Mouse (Mus musculus) brain, adult 2 months (tissue): ENCODE results near the gene Cpm.
"Not testable (repeated sequence)": the region's sequence is repeated elsewhere in the genome, so short reads cannot be mapped to it uniquely, and the experiment has no call there.

Experiments
- DNase-seq: peaks from one replicate; pipeline ENCODE4 v3.0.0; 2011; ENCODE audit warnings: low read depth, low spot score

Cpm gene

DNA sequence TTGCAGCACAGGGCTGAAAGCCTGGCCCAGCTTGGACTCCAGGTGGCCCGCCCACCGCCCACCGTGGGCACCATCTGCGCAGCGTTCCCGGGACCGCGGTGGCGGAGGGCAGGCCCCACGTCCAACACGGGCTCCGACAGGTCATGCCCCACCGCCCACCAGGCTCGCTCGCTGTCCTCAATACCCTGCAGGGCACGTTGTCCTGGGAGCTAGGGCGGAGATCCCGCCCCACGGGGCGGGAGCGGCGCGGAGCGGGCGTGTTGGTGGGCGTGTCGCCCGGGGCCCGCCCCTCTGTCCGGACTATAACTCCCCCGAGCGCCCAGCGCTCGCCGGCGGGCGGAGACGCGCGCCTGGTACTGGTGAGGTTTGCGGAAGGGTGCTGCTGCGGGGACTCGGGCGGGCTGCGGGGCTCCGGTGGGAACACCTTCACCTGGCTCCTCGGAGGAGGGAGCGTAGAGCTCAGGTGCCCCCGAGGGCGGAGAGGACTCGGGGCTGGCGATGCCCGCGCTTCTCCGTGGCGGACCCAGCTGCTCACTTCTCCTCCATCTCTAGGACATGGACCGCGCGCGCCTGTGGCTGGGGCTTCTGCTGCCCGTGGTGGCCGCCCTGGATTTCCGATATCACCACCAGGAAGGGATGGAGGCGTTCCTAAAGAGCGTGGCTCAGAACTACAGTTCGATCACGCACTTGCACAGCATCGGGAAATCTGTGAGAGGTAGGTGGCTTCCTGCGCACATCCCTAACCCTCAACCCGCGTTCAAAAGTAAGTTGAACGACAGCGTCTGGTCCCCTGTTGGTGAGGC lies at the start of gene Cpm:
Gene Cpm (plus strand): TSS at position 332 of the 803 bp plus-strand sequence.
- peak; percentile 33 for DNase-seq

DNA sequence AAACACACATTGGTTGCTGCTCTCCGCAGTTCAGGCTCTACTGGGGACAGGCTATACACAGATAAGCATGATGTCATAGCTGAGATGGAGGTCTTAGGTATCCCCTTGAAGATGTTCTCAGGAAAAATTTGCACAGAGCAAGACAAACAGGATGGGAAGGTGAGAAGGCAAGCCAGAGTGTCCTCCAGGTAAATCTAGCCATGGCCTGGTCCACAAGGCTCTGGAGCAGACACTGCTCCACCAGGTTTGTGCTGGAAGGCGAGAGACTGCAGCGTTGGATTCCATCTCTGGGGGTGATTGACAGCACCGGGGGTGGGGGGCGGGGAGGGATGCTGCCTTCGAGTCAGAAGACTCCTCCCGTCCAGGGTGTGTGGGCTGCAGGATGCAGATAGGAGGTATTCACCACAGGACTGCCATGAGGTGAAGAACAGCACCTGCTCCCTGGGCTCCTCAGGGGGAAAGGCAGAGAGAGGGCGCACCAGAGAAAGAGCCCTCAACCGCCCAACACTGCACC lies 49.5 kb upstream of the Cpm start:
- DNase-seq = no peak

DNA sequence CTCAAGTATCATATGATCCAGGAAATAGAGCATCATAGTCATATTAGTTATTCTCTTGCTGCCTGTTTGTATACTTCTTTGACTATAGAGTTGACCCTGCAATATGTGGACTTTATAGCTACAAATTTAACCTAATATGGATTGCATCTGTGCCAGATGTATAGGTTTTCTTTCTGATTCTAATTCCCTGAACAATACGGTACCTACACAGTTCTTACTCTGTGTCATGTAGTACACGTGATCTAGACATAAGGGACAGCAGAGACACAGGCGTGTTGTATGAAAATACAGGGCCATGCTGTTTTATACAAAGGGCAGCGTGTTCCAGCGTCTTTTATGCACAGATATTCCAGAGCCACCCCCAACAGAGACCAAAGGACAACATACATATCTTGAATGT lies 48.9 kb upstream of the Cpm start:
- no peak for DNase-seq

DNA sequence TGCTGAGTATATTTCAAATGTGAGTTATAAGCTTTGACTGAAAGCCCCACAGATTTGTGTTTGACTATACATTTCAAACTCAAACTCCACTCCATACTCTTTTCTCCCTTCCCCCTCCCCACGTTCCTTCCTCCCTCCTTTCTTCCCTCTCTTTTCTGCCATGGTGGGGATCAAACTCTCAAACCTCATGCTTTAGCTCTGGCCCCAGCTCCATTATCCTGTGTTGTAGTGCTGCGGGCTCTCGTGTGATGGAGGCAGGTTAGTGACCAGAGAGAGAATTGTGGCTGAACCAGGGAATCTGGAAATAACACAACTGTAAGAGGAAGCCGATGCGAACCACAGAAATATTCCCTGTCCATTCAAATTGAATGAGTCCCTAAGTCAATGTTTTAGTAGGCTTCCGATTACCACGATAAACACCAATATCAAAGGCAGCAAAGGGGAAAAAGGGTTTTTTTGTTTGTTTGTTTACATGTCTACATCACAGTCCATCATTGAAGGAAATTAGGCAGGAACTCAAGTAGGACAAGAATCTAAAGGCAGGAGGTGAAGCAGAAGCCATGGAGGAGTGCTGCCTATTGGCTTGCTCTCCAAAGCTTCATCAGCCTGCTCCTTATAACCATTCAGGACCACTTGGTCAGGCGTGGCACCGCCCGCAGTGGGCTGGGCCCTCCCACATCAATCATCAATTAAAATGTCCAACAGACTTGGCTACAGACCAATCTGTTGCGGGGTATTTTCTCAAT lies 48.1 kb upstream of the Cpm start:
- no peak for DNase-seq

DNA sequence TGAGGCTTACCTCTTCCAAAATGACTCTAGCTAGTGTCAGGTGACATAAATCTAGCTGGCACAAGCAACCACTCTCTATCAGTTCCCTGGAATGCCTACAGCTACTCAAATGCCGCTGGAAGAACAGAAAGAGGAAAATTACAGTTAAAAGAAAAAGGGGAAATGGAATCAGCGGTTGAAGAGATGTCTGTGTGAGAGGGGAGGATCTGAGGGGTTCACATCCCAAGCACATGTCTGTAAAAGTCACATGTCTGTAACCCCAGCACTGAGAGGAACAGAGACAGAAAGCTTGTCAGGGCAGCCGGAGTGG lies 47.6 kb upstream of the Cpm start:
- no peak for DNase-seq

DNA sequence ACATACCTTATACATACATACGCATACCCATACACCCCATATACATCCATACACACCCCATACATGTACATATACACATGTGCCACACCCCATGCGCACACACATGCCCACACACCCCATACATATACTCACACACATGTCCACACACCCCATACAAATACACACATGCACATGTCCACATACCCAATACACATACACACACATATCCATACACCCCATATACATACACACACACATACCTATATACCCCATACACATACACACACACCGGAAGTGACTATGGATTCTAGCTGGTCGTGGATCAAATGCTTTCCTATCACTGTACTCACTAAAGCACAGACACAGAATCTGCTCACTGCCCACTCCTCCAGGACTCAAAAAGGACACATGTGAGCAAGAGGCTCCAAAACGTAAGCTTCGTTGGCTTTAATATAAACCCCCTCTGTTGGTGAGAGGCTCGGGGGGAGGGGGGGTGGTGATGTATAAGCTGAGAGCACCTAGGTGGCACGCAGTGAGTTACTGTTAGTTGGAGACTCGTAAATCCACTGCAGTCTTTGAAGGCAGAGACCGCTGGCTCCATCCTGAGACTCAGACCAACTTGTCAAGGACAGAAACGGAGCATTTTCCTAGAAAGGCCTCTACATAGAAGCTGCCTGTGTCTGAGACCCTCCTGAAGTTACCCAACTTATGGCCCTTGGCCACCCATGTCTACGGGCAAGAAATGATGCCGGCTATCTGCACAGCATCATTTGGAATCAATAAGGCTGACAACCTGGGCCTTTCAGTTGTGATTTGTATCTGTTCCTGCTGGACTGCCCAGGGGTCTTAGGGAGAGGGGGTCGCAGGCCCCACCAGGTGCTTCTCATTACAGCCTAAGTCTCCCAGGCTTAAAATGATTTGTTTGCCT lies 45.9 kb upstream of the Cpm start:
- no peak for DNase-seq

DNA sequence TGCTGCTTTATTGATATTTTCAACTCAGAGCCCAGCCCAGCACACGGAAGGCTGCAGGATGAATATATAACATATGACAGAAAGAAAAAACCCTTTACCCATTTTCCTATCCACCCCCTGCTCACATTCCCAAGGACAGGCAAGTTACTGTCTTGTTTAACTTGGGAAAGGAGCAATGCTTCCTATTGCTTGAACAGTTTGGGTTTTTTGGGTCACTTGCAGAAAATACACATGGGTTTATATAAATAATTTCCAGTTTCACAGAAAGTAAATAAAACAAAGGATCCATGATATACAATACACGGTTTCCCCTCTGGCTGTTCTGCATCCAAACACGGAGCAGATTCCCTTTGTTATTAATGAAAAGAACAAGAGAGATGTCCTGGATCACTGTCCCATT lies 45.2 kb upstream of the Cpm start:
- no peak for DNase-seq

DNA sequence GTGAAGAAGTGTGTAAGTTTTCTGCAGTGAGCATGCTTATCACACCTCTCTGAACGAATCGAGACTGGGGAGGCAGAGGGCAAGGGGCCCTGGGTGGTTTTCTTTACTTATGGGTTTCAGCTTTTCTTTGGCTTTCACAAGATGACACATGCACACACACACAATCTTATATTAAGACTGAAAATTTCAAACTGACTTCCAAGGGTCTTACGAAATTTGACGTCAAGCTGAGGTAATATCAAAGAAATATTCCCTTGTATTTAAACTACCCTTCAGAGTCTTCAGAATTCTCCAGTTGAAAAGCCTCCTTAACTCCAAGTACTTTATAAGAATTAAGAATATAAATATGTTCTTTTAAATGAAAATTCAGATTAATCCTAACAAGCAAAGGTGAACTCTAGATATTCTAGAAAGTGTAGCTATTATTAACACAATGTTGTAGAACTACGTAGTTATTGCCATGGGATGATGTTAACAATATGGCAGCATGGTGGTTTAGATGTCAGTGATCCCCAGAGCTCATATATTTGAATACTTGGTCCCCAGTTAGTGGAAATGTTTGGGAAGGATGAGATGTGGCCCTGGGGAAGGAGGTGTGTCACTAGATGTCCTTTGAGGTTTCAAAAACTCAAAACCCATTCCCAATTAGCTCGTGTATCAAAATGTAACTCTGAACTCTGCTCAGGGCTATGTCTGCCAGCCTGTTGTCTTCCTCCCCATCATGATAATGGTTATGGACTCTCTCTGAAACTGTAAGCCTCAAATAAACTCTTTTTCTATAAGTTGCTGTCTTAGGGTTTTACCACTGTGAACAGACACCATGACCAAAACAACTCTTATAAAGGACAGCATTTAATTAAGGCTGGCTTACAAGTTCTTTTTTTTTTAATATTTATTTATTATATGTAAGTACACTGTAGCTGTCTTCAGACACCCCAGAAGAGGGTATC lies 44.5 kb upstream of the Cpm start:
- no peak for DNase-seq

DNA sequence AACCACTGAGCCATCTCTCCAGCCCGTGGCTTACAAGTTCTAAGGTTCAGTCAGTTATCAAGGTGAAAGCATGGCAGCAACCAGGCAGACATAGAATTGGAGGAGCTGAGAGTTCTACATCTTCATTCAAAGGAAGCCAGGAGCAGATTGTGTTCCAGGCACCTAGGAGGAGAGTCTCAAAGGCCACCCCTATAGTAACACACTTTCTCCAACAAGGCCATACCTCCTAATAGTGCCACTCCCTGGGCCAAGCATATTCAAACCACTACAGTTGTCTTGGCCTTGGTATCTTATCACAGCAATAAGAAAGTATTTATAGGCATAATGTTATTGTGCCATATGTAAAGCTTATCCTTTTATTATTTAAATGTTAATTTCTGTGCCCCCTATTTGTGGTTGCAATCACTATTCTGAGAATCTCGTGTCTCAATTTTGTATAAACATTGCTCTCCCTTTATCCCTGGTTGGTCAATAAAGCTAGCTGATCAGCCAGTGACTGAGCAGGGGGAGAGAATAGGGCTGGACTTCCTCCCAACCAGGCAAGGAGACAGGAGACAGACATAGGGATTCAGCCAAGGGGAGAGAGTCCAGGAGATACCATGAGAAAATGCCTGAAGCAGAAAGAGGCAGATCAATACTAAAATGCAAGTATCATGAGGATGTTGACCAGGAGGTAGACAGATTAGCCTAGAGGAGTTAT lies 43.5 kb upstream of the Cpm start:
- DNase-seq = no peak

DNA sequence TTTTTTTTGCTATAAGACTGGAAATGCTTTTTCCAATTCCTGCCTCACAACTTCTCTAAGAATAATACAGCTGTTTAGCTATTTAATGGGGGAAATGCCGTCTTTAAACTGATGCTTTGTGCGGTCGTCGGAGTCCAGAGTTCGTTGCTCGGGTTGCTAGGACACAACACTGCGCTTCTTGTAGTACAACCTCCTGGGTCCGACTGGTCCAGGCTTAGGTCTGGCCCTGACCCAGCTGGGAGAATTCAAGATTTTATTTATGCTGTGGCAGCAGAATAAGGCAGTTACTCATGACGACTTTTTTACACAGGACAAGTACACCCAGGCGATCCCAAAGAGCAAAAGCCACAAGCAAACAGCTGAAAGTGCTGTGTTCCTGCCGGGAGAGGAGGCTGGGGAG lies 42.4 kb upstream of the Cpm start:
- DNase-seq = peak; percentile 23

DNA sequence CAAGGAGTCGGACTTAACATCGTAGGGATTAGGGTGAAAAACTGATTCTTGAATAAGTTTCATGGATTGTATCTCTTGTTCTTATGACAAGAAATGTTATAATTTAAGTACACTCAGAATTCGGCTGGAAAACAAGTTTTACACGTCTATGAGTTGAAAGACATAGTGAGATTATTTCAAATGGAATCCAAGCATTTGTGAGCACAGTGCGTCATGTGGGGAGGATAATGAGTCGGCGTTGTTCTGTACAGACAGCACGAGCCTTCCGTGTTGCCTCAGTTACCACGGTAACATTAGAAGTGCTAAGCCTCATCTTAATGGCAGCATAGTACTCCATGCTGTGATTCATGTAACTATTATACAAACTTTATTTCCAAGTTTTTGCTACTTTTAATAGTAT lies 42.0 kb upstream of the Cpm start:
- DNase-seq = no peak

DNA sequence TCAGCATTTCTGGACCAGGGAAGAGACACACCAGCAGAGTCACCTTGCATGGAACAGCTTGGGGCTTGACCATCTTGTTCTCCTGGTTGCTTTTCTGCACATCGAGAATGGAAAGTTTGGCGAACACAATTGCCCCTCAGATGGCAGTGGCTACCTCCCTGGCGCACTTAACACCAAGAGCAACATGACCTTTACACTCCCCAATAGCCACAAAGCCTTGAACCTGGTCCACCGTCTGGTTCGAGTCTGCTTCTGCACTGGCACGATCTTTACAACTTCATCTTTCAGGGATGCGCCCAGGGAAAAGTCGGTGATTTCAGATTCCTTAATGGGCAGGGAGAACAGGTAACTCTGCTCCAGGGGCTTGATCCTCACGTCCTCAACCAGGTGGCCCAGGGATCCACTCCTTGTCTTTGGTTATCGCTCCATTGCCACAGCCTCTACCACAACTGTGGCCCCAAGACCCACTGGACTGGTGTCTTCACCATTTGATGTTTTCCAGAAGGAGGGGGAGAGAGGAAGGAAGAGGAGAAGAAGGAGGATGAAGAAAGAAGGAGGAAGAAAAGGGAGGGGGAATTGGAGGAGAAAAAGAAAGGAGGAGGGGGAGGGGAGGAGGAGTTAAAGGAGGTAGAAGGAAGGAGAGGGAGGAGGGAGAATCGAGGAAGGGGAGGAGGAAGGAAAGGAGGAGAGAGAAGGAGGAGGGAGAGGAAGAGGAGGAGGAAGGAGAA lies 40.7 kb upstream of the Cpm start:
- DNase-seq = not testable (repeated sequence)

DNA sequence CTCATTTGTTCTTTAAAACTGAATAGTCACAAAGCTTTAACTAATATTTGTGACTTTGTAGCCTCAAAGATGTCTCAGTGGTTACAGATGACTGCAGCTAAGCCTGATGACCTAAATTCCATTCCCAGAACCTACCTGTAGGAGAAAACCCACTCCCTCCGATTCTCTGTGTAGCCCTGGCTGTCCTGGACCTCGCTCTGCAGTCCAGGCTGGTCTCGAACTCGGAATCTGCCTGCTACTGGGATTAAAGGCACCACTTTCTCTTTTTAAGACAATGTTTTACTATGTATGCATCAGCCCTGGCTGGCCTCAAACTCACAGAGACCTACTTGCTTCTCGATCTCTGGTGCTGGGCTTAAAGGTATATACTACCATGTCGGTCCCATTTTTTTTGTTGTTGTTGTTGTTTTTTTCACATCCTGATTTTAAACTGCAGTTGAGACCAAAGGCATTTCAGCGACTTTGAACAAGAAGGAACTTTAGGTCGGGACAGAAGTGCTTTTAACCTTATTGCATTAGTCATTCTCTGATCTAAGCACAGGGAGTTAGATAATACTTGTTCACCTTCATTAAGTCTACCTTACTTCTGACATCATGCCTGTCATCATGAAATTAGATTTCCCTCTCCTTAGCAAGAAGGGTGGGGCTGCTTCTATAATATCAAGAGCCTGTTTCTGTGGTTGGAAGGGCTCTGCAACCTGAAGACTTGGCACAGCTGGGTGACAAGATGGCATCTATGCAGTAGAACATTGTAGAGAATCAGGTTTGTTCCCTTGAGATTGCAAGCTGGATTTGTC lies 40.0 kb upstream of the Cpm start:
- DNase-seq = no peak

DNA sequence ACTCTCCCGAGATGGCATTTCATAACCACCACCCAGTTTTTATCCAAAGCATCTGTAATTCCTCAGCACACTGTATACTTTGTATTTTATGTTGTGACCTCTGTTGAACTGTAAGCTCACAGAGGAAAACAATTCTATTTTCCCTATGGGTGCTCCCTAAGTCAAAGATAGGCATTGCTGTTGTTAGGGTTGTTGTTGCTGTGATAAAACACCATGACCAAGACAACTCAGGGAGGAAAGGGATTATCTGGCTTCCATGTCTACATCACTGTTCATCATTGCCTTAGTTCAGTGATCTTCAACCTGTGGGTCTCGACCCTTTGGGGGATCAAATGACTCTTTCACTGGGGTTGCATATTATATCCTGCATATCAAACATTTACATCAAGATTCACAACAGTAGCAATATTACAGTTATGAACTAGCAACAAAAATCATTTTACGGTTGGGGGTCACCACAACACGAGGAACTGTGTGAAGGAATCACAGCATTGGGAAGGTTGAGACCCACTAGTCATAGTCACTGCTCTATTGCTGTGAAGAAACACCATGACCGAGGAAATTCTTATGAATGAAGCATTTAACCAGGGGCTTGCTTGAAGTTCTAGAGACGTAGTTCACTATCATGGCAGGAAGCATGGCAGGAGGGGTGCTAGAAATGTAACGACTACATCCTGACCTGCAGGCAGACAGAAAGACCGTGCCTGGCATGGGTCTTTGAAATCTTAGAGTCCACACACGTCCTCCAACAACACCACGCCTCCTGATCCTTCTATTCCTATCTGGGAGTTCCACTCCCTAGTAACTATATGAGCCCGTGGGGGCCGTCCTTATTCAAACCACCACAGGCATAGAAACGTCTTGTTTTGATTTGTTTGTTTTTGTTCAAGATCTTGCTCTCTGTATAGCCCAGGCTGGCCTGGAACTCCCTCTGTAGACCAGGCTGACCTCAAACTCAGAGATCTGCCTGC lies 38.7 kb upstream of the Cpm start:
- DNase-seq = no peak

DNA sequence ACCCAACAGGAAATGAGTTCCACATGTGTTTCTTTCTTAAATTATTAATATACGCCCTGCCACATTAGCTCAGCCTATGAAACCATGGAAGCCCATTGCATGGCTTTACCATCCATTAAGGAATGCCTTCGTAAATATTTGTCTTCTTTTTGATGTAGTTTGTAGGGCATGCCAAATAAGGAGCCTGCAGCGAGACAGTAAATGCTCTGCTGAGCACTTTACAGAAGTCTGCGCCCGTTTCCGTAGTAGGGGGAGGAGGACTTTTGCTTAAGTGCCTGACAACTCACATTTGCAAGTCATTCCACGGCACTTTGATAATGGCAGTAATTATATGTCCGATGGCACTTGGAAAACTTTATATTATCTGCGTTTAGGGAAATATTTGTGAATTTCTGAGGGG lies 37.5 kb upstream of the Cpm start:
- no peak for DNase-seq

DNA sequence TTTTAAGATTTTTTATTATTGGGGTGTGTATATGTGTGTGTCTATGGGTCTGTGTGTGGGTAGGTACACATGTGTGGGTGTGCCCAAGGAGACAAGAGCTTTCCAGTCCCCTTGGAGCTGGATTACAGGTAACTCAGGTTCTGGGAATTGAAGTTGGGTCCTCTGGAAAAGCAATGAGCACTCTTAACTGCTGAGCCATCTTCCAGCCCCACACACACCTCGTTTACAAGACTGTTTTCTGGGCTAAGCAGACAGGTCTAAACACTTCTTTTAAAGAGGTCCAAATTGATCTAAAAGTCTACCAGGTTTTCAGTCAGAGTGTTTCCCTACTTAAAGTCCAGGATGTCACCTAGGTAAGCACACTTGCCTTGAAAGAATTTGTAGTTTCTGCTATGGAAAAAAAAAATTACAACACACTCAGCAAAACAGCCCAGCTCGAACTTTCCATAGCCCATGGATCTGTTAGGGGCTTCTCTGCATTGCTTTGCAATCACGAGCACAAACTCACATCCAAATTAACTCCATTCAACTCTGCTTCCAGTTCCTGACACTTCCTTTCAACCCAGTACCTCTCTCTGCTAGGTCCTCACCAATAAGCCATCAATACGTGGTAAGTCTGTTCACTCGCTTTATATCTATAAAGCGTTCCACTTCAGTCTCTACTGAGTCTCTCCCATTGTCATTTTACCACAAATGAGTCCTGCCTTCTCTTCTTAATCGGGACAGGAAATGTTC lies 36.8 kb upstream of the Cpm start:
- DNase-seq = no peak

DNA sequence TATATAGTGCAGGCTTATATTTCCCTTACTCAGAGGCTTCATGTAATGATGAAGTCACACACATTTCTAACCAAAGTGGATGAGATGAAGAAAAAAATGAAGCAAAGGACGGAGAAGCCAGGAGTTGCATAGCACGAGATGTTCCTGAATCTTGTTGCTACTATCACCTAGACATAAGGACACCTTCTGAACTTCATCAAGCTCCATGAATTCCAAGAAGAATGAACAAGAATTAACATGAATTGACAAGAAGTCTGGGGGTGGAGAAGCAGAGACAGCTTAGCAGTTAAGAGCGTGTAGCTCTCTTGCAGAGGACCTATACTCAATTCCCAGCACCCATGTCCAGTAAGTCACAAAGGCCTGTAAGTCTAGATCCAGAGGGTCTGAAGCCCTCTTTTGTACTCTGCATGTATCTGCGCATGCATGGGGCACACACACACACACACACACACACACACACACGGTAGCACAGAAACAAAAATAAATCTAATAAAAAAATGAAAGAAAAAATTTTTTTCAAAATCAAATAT lies 36.2 kb upstream of the Cpm start:
- DNase-seq = no peak
